Mouse (Mus musculus): ENCODE measurements around the gene Tmc5. TPM values are rescaled to one million over a fixed set of nuclear protein-coding genes. Genes with fewer than 3 reads are reported as not detected.

Tmc5 gene
- total and polyA plus RNA-seq, 3 experiments = not detected

DNA sequence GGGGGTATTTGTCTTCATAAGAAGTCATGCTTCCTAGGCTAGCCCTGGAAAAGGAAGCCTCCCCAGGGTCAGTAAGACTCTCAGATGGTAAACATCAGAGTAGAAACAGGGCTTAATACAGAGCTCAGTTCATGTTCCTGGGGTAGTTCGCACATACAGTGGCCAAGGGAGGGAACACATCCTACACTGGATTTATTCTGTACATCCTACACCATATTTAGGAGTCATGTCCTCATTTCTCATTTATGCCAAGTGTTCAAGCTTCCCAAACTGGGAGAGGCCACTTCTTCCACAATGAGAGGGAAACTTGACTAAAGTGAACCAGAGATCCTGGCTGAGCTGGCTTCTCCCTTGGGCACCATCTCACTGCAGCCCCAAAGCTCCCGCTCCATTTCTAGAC is 70.7 kb downstream of the Tmc5 start:
- TF ChIP-seq EP300 (IDR thresholded peaks at IDR 0.05; ENCODE audit: low read depth in 1 of 2, low read length in 2 of 2) = no peak
- no peak for DNase-seq (ENCODE audit: low read depth, low spot score)
- H3K27me3 ChIP-seq (ENCODE audit: control insufficient read depth in 1 of 2, insufficient read depth in 2 of 2, low read length in 2 of 2) = peaks cover 0 to 3% of the 10 kb centered on the region in 2 experiments; a peak in 2 of 4 replicates
- no peaks in the 10 kb centered on the region for H3K4me1 ChIP-seq (ENCODE audit: control insufficient read depth in 1 of 2, insufficient read depth in 2 of 2, low read length in 2 of 2)
- H3K79me2 ChIP-seq (ENCODE audit: control insufficient read depth, insufficient read depth, low read length, poor library complexity) = no peaks in the 10 kb centered on the region
- H3K9ac ChIP-seq (ENCODE audit: control insufficient read depth, low read depth, low read length, poor library complexity, severe bottlenecking) = no peak overlapping the region
- no peaks in the 10 kb centered on the region for H3K36me3 ChIP-seq (ENCODE audit: control insufficient read depth in 1 of 2, insufficient read depth in 2 of 2, low read length in 2 of 2)
- H3K4me3 ChIP-seq (ENCODE audit: control insufficient read depth in 1 of 2, insufficient read depth in 1 of 2, low read depth in 2 of 2, low read length in 2 of 2) = no peak overlapping the region
- H3K9me3 ChIP-seq (replicated peaks; ENCODE audit: insufficient read depth, low read length) = no peaks in the 10 kb centered on the region
- no peak overlapping the region for H3K27ac ChIP-seq (ENCODE audit: control insufficient read depth, low read depth, low read length)

- no peaks in the 10 kb centered on the region for H3K79me2 ChIP-seq (ENCODE audit: control insufficient read depth, insufficient read depth, low read length, poor library complexity)
- no peaks in the 10 kb centered on the region for H3K36me3 ChIP-seq (ENCODE audit: control insufficient read depth in 1 of 2, insufficient read depth in 2 of 2, low read length in 2 of 2)
- no peak for TF ChIP-seq TCF12 (IDR thresholded peaks at IDR 0.05; ENCODE audit: low read depth, low read length)
- TF ChIP-seq ZC3H11A (IDR thresholded peaks at IDR 0.05; ENCODE audit: low read depth, low read length) = no peak
- TF ChIP-seq USF1 (IDR thresholded peaks at IDR 0.05; ENCODE audit: low read depth, low read length) = no peak
- TF ChIP-seq POLR2AphosphoS5 (IDR thresholded peaks at IDR 0.05; ENCODE audit: borderline replicate concordance, low read depth, low read length) = no peak
- TF ChIP-seq TAL1 (IDR thresholded peaks at IDR 0.05; ENCODE audit: low read length) = no peak
- H3K9ac ChIP-seq (ENCODE audit: control insufficient read depth, low read depth, low read length, poor library complexity, severe bottlenecking) = no peak overlapping the region
- no peaks in the 10 kb centered on the region for H3K4me1 ChIP-seq (ENCODE audit: control insufficient read depth in 1 of 2, insufficient read depth in 2 of 2, low read length in 2 of 2)
- DNase-seq (ENCODE audit: low read depth, low spot score) = no peak
- H3K4me3 ChIP-seq (ENCODE audit: control insufficient read depth in 1 of 2, insufficient read depth in 1 of 2, low read depth in 2 of 2, low read length in 2 of 2) = no peak overlapping the region
- no peaks in the 10 kb centered on the region for H3K9me3 ChIP-seq (replicated peaks; ENCODE audit: insufficient read depth, low read length)
- peaks cover 0 to 3% of the 10 kb centered on the region in 2 experiments; a peak in 2 of 4 replicates for H3K27me3 ChIP-seq (ENCODE audit: control insufficient read depth in 1 of 2, insufficient read depth in 2 of 2, low read length in 2 of 2)
- no peak overlapping the region for H3K27ac ChIP-seq (ENCODE audit: control insufficient read depth, low read depth, low read length)
Observed at GRCm38 (mm10) chr7:118670142-118670541, 73.0 kb downstream of the Tmc5 start.

DNA sequence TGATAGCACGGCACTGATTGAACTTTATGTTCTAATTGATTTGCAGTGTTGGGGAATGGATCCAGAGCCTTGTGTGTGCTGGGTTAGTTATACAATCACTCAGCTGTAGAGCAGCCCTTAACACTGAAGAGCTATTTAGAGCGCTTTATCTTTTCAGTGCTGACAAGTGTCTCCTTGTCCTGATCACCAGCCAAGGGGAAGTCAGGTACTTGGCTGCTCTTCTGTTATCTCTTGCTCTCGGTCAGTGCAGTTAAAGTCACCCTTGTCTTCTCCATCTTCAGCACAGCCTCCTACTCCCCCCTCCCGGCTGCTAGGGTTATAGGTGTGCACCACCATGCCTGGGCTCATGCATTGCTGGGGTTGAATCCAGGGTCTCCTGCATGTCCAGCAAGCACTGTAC is 79.7 kb downstream of the Tmc5 start:
- Histone ChIP-seq H3K4me1 (ENCODE audit: control insufficient read depth in 1 of 2, insufficient read depth in 2 of 2, low read length in 2 of 2) (no peaks in the 10 kb centered on the region), H3K4me3 (ENCODE audit: control insufficient read depth in 1 of 2, insufficient read depth in 1 of 2, low read depth in 2 of 2, low read length in 2 of 2) (no peak overlapping the region), H3K9me3 (replicated peaks; ENCODE audit: insufficient read depth, low read length) (no peaks in the 10 kb centered on the region), H3K79me2 (ENCODE audit: control insufficient read depth, insufficient read depth, low read length, poor library complexity) (no peaks in the 10 kb centered on the region), H3K36me3 (ENCODE audit: control insufficient read depth in 1 of 2, insufficient read depth in 2 of 2, low read length in 2 of 2) (no peaks in the 10 kb centered on the region), H3K9ac (ENCODE audit: control insufficient read depth, low read depth, low read length, poor library complexity, severe bottlenecking) (no peak overlapping the region), H3K27me3 (ENCODE audit: control insufficient read depth in 1 of 2, insufficient read depth in 2 of 2, low read length in 2 of 2) (no peaks in the 10 kb centered on the region; a peak in 1 of 4 replicates), H3K27ac (ENCODE audit: control insufficient read depth, low read depth, low read length) (no peak overlapping the region)
- no peak for DNase-seq (ENCODE audit: low read depth, low spot score)
- TF ChIP-seq E2F4 (IDR thresholded peaks at IDR 0.05; ENCODE audit: borderline replicate concordance, low read depth, low read length) (no peak), MYB (IDR thresholded peaks at IDR 0.05; ENCODE audit: low read depth, low read length) (no peak), TCF12 (IDR thresholded peaks at IDR 0.05; ENCODE audit: low read depth, low read length) (no peak), ZNF384 (IDR thresholded peaks at IDR 0.05; ENCODE audit: low read depth, low read length) (no peak), TAL1 (IDR thresholded peaks at IDR 0.05; ENCODE audit: low read length) (no peak), MAZ (IDR thresholded peaks at IDR 0.05; ENCODE audit: low read depth, low read length) (no peak), MAX (IDR thresholded peaks at IDR 0.05; ENCODE audit: low read length) (no peak), POLR2AphosphoS2 (IDR thresholded peaks at IDR 0.05; ENCODE audit: low read length) (no peak)
